Mouse (Mus musculus) urinary bladder, postnatal 4 days (tissue): ENCODE measurements around the gene Gcg.

Experiments used
- DNase-seq, 2 experiments: peaks; one replicate each; pipeline ENCODE4 v3.0.0; 2021 to 2022; ENCODE audit warnings: low spot score in 2 of 2

Gene Gcg

GRCm38 (mm10) chr2:62460231-62460710, 23.2 kb downstream of the Gcg start:
- no peak for DNase-seq

- no peak for DNase-seq
Observed at GRCm38 (mm10) chr2:62459241-62460174, 23.9 kb downstream of the Gcg start.

DNA sequence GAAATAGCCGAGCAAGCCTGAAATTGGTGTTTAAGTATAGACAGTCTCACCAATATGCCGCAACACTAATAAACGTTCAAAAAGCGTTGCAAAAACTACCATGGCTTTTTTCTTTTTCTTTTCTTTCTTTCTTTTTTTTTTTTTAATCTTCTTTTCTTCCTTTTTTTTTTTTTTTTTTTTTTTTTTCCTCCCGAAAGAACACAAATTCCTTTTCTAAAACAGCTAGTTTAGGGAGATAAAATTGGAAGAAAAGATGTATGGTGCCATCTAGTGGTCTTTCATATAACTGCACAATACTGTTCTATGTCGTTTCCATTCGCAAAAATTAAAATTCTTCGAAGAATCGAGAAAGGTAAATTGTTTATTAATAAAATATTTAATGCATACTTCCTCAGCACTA, 25.4 kb downstream of the Gcg start:
- no peak for DNase-seq

GRCm38 (mm10) chr2:62454991-62455390, 28.5 kb downstream of the Gcg start:
- no peak for DNase-seq

GRCm38 (mm10) chr2:62454033-62454432, 29.4 kb downstream of the Gcg start:
- no peak for DNase-seq

GRCm38 (mm10) chr2:62450364-62450763, 33.1 kb downstream of the Gcg start:
- DNase-seq, result no peak

DNA sequence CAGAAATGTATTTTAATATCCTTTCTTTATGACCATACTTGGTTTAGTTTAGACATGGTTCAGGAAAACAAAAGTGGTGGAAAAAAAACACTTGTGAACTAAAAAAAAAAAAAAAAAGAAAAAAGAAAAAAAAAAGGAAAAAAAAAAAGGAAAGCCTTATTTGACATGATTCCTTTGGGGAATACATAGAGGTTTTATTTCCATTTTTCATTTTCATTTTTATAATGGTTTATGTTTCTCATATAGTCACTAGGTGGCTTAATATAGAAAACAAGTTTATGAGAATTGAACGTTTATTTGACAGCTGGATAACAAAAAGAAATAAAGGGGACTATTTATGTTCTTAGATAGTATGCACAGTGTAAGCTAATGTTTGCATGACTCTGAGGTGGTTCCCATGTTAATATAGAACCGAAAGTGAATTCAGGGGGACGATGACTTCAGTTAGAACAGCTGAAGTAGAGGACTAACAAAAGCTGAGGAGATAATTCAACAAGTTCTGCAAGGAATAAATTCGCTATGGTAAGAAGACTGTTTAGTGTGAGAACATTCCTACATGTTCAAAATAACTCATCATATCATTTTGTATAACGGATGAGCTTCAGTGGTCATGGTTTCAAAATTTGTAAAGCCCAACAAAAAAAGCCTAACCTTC, 33.6 kb downstream of the Gcg start:
- DNase-seq, result no peak

DNA sequence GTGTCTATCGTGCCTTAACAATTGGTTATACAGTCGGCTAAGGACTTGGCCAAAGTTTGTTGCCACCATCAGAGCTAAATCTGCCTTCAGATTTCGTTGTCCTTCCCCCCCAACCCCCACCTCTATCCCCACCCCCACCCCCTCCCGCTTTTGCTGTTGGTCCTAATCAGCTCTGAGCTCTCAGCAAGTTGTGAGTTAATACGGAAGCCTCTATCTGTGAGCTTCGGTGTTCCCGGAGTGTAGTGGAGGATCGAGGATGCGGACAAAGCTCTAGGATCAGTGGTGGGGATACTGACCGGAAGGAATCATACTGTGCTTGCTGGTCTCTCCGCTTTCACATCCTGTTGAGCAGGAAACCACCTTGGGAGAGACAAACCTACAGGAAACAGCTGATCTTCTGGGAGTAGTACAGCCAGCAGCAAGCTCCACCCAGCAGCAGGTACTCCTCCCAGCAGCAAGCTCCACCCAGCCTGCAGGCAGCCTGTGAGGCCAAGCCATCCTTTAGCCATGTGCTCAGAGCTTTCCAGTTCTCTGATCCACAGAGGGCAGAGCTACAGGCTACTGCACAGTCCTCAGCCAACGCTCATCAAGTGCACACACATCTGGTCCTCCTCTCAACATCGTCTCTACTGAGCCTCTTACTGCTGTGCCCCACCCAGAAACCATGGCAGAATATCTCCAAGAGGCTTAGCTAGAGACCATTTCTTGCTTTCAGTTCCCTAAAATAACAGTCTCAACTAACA, 42.5 kb downstream of the Gcg start:
- DNase-seq, result no peak

DNA sequence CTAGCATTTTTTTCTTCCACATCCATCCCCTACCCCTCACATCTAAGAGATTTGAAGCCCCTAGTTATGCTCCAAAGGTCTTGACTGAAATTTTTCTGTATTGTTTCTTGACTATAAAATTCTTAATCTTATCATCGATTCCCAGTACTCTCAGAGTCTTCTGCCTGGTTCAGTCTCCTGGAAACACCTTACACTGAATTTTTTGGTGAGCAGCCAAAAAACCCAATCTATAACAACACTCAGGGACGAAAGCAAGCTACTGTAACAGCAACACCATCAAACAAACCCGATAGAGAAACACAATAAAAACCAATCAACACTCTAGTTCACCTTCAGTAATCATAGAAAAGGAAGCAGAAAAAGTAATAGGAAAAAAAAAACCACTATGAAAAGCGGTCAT, 43.4 kb downstream of the Gcg start:
- no peak for DNase-seq

DNA sequence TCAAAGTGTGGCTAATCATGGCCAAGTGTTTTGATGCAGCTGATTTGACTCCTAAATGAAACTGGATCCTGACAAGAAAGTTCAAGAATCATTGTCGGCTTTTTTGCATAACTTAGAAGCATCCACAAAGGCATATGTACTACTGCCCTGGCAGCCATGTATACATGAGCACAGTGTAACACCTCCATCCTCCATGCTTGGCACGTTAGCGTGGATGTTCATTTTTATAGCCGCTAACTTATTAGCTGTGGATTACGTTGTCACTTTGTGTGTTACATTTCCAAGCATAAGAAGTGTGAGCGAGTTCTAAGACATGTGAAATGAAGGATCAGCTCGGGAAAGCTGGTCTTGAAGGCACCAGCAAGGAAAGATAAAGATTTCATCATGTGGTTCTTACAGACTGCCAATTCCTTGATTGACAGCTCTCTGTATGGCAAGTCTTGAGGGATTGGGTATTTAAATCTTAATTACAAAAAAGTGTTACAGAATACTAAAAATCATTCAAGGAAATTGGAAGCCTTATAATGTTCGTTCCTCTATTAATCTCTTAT, 52.1 kb downstream of the Gcg start:
- DNase-seq, result no peak

- DNase-seq, result no peak
Observed at GRCm38 (mm10) chr2:62425941-62426340, 57.5 kb downstream of the Gcg start.
